Mouse (Mus musculus) forebrain, embryonic 16.5 days (tissue): ENCODE results near the gene Adam17. TPM values are rescaled to one million over a fixed set of nuclear protein-coding genes. Genes with fewer than 3 reads are reported as not detected.
A peak's percentile ranks its signal among the peaks of the same experiment; 100 is the strongest.

Experiments
- ATAC-seq: fragments of 200-750 bp; cut with Nextera tagmentation; 2 replicates; pipeline ENCODE4 v1.8.0; 2017; ENCODE audit warnings: mild to moderate bottlenecking, moderate library complexity
- H3K27ac ChIP-seq: fragments of 300-500 bp; sonication (generic); 2 replicates; pipeline ENCODE4 v1.5.1; 2014; ENCODE audit warnings: low read length, control low read depth
- H3K27me3 ChIP-seq: fragments of 300-500 bp; sonication (generic); replicated peaks from 2 replicates; pipeline ENCODE4 v1.6.1; 2014; ENCODE audit warnings: low read length; ENCODE audit not compliant: control insufficient read depth, insufficient read depth
- H3K36me3 ChIP-seq: fragments of 300-500 bp; sonication (generic); 2 replicates; pipeline ENCODE4 v1.6.1; 2014; ENCODE audit not compliant: control insufficient read depth, insufficient read depth
- H3K4me1 ChIP-seq: fragments of 300-500 bp; sonication (generic); replicated peaks from 2 replicates; pipeline ENCODE4 v1.6.1; 2014; ENCODE audit warnings: low read length; ENCODE audit not compliant: control insufficient read depth, insufficient read depth
- H3K4me2 ChIP-seq: fragments of 300-500 bp; sonication (generic); 2 replicates; pipeline ENCODE4 v1.6.1; 2014; ENCODE audit warnings: mild to moderate bottlenecking, low read length, control low read depth
- H3K4me3 ChIP-seq: fragments of 300-500 bp; sonication (generic); replicated peaks from 2 replicates; pipeline ENCODE4 v1.5.1; 2014; ENCODE audit warnings: mild to moderate bottlenecking, low read length, control low read depth
- H3K9ac ChIP-seq: fragments of 300-500 bp; sonication (generic); replicated peaks from 2 replicates; pipeline ENCODE4 v1.6.1; 2014; ENCODE audit warnings: low read depth, low read length, control low read depth
- H3K9me3 ChIP-seq: fragments of 300-500 bp; sonication (generic); 2 replicates; pipeline ENCODE4 v1.6.1; 2016; ENCODE audit warnings: low read length; ENCODE audit not compliant: control insufficient read depth
- WGBS: fragments of 180-500 bp; shearing (Covaris S2); extraction: QIAGEN DNeasy Blood & Tissue Kit; methylation state at CpG from one replicate; pipeline ENCODE4 v1.1.7; 2014; 5-methylcytosine and 5-hydroxymethylcytosine counted together
- polyA plus RNA-seq: library from polyadenylated mRNA; unstranded; fragments of >200 nt; fragmentation: Nextera tagmentation; extraction: Ambion mirVana; gene quantifications from 2 replicates; pipeline ENCODE4 v1.2.1, GENCODE M21; 2015

Adam17 gene
- polyA plus RNA-seq, 1 experiment from 2014 or later, result 18.0 TPM

DNA sequence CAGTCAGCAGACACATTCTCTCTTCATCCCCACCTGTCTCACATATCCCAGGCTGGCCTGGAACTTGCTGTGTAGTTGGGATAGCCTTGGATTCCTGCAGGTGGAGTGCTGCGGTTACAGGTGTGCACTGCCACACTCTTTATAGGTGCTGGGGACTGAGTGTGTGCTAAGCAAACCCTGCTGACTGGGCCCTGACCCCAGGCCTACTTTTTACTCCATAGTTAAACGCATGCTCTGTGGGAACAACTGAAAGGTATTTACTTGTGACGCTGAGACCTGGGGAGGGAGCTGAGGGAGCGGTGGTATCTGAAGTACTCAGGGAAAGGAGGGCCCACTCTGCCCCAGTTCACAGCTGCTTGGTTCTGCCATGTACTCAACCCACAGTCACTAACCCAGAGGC is 51.1 kb downstream of the Adam17 start:
- H3K9ac ChIP-seq, result no peak overlapping the region
- H3K4me3 ChIP-seq, result no peak overlapping the region
- 95% methylated on average over 4 of the region's 4 CpGs for WGBS
- H3K36me3 ChIP-seq, result peaks cover 3% of the 10 kb centered on the region; the same call in 1 of the 2 replicates
- peaks cover under 1% of the 10 kb centered on the region; the same call in 1 of the 2 replicates for H3K4me1 ChIP-seq
- H3K27ac ChIP-seq, result no peak overlapping the region
- H3K27me3 ChIP-seq, result no peaks in the 10 kb centered on the region
- no peak for ATAC-seq
- H3K9me3 ChIP-seq, result no peaks in the 10 kb centered on the region
- H3K4me2 ChIP-seq, result no peak overlapping the region

DNA sequence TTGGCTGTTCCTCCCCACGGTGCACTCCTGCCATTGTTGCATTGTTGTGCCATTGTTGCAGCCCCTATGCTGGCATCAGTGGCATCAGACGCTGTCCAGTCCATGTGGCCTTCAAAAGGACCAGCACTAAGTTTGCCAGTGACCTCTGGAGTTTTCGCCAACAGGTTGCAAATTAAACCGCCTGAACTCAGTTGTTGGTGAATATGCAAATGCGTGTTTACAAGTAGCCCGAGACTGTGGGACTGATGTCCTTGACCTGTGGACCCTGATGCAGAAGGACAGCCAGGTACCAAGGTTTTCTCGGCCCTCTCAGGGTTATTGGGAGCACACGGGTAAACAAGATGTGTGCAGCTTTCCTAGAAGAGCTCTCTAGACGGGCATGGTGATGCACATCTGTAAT is 52.3 kb downstream of the Adam17 start:
- Histone ChIP-seq H3K9me3 (no peaks in the 10 kb centered on the region), H3K27ac (no peak overlapping the region), H3K4me1 (peaks cover 7% of the 10 kb centered on the region), H3K27me3 (no peaks in the 10 kb centered on the region), H3K4me2 (no peak overlapping the region), H3K9ac (no peak overlapping the region), H3K4me3 (no peak overlapping the region), H3K36me3 (peaks cover 3% of the 10 kb centered on the region; the same call in 1 of the 2 replicates)
- 83% methylated on average over 9 of the region's 9 CpGs for WGBS
- ATAC-seq, result no peak

GRCm38 (mm10) chr12:21320317-21320716 is 53.1 kb downstream of the Adam17 start:
- WGBS, result 84% methylated on average over 4 of the region's 4 CpGs
- Histone ChIP-seq H3K36me3 (peaks cover 3% of the 10 kb centered on the region; the same call in 1 of the 2 replicates), H3K4me1 (peaks cover 7% of the 10 kb centered on the region), H3K27me3 (no peaks in the 10 kb centered on the region), H3K9me3 (no peaks in the 10 kb centered on the region), H3K4me3 (no peak overlapping the region), H3K27ac (no peak overlapping the region), H3K4me2 (no peak overlapping the region), H3K9ac (no peak overlapping the region)
- ATAC-seq, result no peak

DNA sequence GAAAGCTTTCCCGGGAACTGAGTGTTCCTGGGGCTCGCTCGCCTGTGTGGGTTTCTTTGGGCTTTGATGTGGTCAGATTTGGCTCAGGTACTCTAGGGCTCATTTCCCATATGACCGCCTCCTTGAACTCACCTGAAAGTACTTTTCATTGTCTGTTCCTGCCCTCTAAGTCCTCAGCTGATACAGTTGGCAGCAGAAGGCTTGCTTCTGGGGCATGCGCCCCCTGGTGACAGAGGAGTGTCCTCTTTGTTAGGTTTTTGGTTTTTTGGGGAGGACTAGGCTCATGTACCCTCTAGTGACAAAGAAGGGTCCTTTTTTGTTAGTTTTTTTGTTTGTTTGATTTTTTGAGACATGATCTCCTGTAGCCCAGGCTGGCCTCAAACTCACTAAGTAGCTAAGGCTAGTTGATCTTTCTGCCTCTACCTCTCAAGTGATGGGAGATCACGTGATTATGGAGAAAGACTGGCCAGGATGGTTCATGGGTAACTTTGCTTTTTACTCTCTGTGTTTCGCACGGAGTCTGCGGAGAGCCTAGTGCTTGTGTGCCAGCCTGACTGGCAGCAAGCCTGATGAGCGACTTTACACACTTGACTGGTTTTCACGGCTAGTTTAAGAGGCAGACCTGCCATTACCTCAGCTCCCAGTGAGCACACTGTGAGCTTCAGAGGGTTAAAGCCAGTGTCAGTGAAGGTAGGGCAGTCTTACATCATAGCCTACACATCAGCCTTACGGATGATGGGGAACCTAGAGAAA is 55.1 kb downstream of the Adam17 start:
- 68% methylated on average over 12 of the region's 12 CpGs for WGBS
- H3K4me2 ChIP-seq, result no peak overlapping the region
- H3K27ac ChIP-seq, result no peak overlapping the region
- H3K27me3 ChIP-seq, result no peaks in the 10 kb centered on the region
- ATAC-seq, result no peak
- H3K9ac ChIP-seq, result no peak overlapping the region
- H3K9me3 ChIP-seq, result no peaks in the 10 kb centered on the region
- H3K36me3 ChIP-seq, result peaks cover 11% of the 10 kb centered on the region; the same call in 1 of the 2 replicates
- peaks cover 7% of the 10 kb centered on the region for H3K4me1 ChIP-seq
- H3K4me3 ChIP-seq, result no peak overlapping the region

DNA sequence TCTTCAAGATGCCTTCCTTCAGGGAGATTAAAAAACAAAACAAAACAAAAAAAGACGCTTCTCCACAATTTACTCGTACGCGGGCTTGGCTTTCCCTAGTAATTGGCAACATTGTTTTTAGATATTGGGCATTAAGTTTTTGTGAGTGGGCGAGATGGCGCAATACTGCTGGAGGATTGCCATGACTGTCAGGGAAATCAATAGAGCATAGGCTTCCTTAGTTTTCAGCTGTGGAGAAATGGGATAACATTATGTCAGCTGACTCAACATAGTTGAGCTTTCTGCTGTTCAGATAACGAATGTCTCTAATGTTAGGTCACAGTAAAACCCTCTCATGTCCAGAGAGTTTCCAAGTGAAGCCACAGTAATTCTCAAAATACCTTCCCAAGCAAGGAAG is 56.6 kb downstream of the Adam17 start:
- ATAC-seq, result no peak
- H3K9ac ChIP-seq, result peak overlapping the region; percentile 80
- H3K27ac ChIP-seq, result no peak overlapping the region
- peak overlapping the region; percentile 83 for H3K4me2 ChIP-seq
- H3K27me3 ChIP-seq, result no peaks in the 10 kb centered on the region
- peaks cover 7% of the 10 kb centered on the region for H3K4me1 ChIP-seq
- H3K9me3 ChIP-seq, result no peaks in the 10 kb centered on the region
- 10% methylated on average over 7 of the region's 7 CpGs for WGBS
- H3K4me3 ChIP-seq, result peak overlapping the region; percentile 74
- H3K36me3 ChIP-seq, result peaks cover 10% of the 10 kb centered on the region; the same call in 1 of the 2 replicates

GRCm38 (mm10) chr12:21315923-21316868 is 57.2 kb downstream of the Adam17 start, which contains the start of gene Iah1:
Gene Iah1, plus strand, starts transcription at chr12:21316389.
- ATAC-seq, result peak; percentile 92
- H3K27ac ChIP-seq, result peak within 1 kb of the TSS; percentile 49
- 3% methylated on average over 59 of the region's 59 CpGs for WGBS

GRCm38 (mm10) chr12:21312201-21312600 is 61.2 kb downstream of the Adam17 start:
- H3K4me3 ChIP-seq, result no peak overlapping the region
- no peak for ATAC-seq
- H3K4me1 ChIP-seq, result peaks cover 6% of the 10 kb centered on the region
- H3K9me3 ChIP-seq, result no peaks in the 10 kb centered on the region
- H3K27ac ChIP-seq, result no peak overlapping the region
- no peak overlapping the region for H3K4me2 ChIP-seq
- no peak overlapping the region for H3K9ac ChIP-seq
- WGBS, result 95% methylated on average over 5 of the region's 5 CpGs
- H3K36me3 ChIP-seq, result peaks cover 32% of the 10 kb centered on the region
- H3K27me3 ChIP-seq, result no peaks in the 10 kb centered on the region

More at GRCm38 (mm10) chr12:21315923-21316868, 57.2 kb downstream of the Adam17 start, which contains the start of gene Iah1:
- Histone ChIP-seq H3K4me3 (peak within 1 kb of the TSS; percentile 74), H3K9me3 (no peaks in the 10 kb centered on the region), H3K9ac (peak within 1 kb of the TSS; percentile 80), H3K27me3 (no peaks in the 10 kb centered on the region), H3K36me3 (peaks cover 10% of the 10 kb centered on the region; the same call in 1 of the 2 replicates), H3K4me2 (peak within 1 kb of the TSS; percentile 83), H3K4me1 (peaks cover 7% of the 10 kb centered on the region)

DNA sequence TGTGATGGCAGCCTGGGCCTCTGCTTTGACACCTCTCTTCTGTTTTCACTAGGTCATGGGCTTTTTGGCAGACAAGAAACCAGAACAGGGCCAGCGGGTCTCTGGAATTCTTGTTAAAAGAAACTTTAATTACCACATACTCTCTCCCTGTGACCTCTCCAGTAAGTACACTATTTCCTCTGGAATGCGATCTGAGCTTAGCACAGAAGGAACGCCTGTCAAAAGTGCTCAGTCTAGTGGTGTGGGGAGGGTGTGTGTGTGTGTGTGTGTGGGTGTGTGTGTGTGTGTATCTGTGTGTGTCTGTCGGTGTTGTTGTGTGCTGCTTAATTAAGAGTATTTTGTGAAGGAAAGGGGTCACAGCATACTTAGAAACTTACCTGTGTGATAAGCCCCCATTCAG is 66.7 kb downstream of the Adam17 start:
- no peak overlapping the region for H3K4me3 ChIP-seq
- WGBS, result 87% methylated on average over 4 of the region's 4 CpGs

GRCm38 (mm10) chr12:21305741-21306140 is 67.7 kb downstream of the Adam17 start:
- Histone ChIP-seq H3K4me1 (no peaks in the 10 kb centered on the region), H3K4me3 (no peak overlapping the region), H3K9ac (no peak overlapping the region), H3K4me2 (no peak overlapping the region), H3K27me3 (no peaks in the 10 kb centered on the region), H3K27ac (no peak overlapping the region), H3K9me3 (no peaks in the 10 kb centered on the region), H3K36me3 (peaks cover 50% of the 10 kb centered on the region)
- 97% methylated on average over 4 of the region's 4 CpGs for WGBS
- no peak for ATAC-seq

More for the DNA sequence above, 66.7 kb downstream of the Adam17 start:
- H3K27me3 ChIP-seq, result no peaks in the 10 kb centered on the region
- peaks cover 47% of the 10 kb centered on the region for H3K36me3 ChIP-seq
- no peaks in the 10 kb centered on the region for H3K9me3 ChIP-seq
- H3K4me1 ChIP-seq, result no peaks in the 10 kb centered on the region
- H3K4me2 ChIP-seq, result no peak overlapping the region
- no peak for ATAC-seq
- H3K9ac ChIP-seq, result no peak overlapping the region
- no peak overlapping the region for H3K27ac ChIP-seq
